Mouse (Mus musculus) intestine, postnatal 0 days (tissue): ENCODE measurements around the gene Col6a4. TPM values are rescaled to one million over a fixed set of nuclear protein-coding genes. Genes with fewer than 3 reads are reported as not detected.
A peak's percentile ranks its signal among the peaks of the same experiment; 100 is the strongest.

Experiments
- ATAC-seq: fragments of 200-750 bp; cut with Nextera tagmentation; 2 replicates; pipeline ENCODE4 v1.8.0; 2017; ENCODE audit warnings: mild to moderate bottlenecking, moderate TSS enrichment, moderate library complexity
- H3K27ac ChIP-seq: fragments of 300-500 bp; sonication (generic); 2 replicates; pipeline ENCODE4 v1.5.1; 2014; ENCODE audit warnings: mild to moderate bottlenecking, low read depth, low read length, moderate library complexity
- H3K27me3 ChIP-seq: fragments of 300-500 bp; sonication (generic); replicated peaks from 2 replicates; pipeline ENCODE4 v1.6.1; 2014; ENCODE audit warnings: low read length, mixed read lengths; ENCODE audit not compliant: control insufficient read depth, insufficient read depth
- H3K36me3 ChIP-seq: fragments of 300-500 bp; sonication (generic); 2 replicates; pipeline ENCODE4 v1.6.1; 2014; ENCODE audit warnings: mild to moderate bottlenecking, moderate library complexity; ENCODE audit not compliant: control insufficient read depth, insufficient read depth
- H3K4me1 ChIP-seq: fragments of 300-500 bp; sonication (generic); replicated peaks from 2 replicates; pipeline ENCODE4 v1.6.1; 2014; ENCODE audit warnings: antibody characterized with exemption, low read length, mixed read lengths; ENCODE audit not compliant: control insufficient read depth, insufficient read depth
- H3K4me2 ChIP-seq: fragments of 300-500 bp; sonication (generic); replicated peaks from 2 replicates; pipeline ENCODE4 v1.6.1; 2014; ENCODE audit warnings: low read depth, mild to moderate bottlenecking, moderate library complexity
- H3K4me3 ChIP-seq: fragments of 300-500 bp; sonication (generic); 2 replicates; pipeline ENCODE4 v1.5.1; 2014; ENCODE audit warnings: low read depth, low read length
- H3K9ac ChIP-seq: fragments of 300-500 bp; sonication (generic); 2 replicates; pipeline ENCODE4 v1.6.1; 2014; ENCODE audit warnings: mild to moderate bottlenecking, low read depth, low read length
- H3K9me3 ChIP-seq: fragments of 300-500 bp; sonication (generic); 2 replicates; pipeline ENCODE4 v1.6.1; 2016; ENCODE audit warnings: mixed run types; ENCODE audit not compliant: control insufficient read depth
- CTCF ChIP-seq: sonication (generic); IDR thresholded peaks from 2 replicates; pipeline ENCODE4 v1.5.1; 2016; ENCODE audit warnings: low read depth, mild to moderate bottlenecking, control low read depth, antibody characterized with exemption, moderate library complexity
- WGBS: fragments of 180-500 bp; shearing (Covaris S2); extraction: QIAGEN DNeasy Blood & Tissue Kit; methylation state at CpG from one replicate; pipeline ENCODE4 v1.1.7; 2014; 5-methylcytosine and 5-hydroxymethylcytosine counted together
- polyA plus RNA-seq: library from polyadenylated mRNA; unstranded; fragments of >200 nt; fragmentation: Nextera tagmentation; extraction: Ambion mirVana; gene quantifications from 2 replicates; pipeline ENCODE4 v1.2.1, GENCODE M21; 2015

Gene Col6a4
- polyA plus RNA-seq, 1 experiment from 2014 or later, result 39.8 TPM

DNA sequence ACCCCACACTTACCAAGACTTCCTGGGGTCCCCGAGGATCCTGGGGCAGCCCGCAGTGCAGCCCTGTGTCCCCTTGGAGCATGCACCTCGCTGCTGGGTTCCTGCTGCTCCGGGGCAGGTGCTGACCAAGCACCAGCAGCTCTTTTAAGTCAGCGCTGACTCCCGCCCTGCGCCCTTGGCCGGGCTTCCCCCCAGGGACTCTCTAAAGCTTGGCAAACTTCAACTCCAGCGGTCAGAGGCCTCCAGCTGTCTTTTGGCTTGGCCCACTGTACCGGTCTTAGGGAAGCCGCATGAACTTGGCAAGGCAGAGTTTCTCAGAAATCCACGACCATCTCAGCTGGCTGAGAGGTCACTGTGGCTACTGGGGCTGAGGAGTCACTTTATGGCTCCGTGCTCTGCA, 136.1 kb downstream of the Col6a4 start, which contains the start of gene Col6a5:
Gene Col6a5, minus strand, starts transcription at position 111 of the 400 bp plus-strand sequence.
- peak within 1 kb of the TSS; percentile 30 for H3K4me2 ChIP-seq
- H3K27ac ChIP-seq, result no peak within 1 kb of the TSS
- H3K36me3 ChIP-seq, result no peaks in the 10 kb centered on the region
- no peaks in the 10 kb centered on the region for H3K9me3 ChIP-seq
- no peak for ATAC-seq
- no peaks in the 10 kb centered on the region for H3K27me3 ChIP-seq
- H3K9ac ChIP-seq, result no peak within 1 kb of the TSS
- no peak for TF ChIP-seq CTCF
- H3K4me1 ChIP-seq, result 0 out of 2 replicates have a peak, but pooled peaks cover 3% of the 10 kb centered on the region
- no peak within 1 kb of the TSS for H3K4me3 ChIP-seq
- WGBS, result 10% methylated on average over 13 of the region's 13 CpGs

GRCm38 (mm10) chr9:105959116-105959515, 137.5 kb downstream of the Col6a4 start:
- Histone ChIP-seq H3K9ac (no peak overlapping the region), H3K9me3 (no peaks in the 10 kb centered on the region), H3K4me2 (no peak overlapping the region), H3K27me3 (no peaks in the 10 kb centered on the region), H3K4me3 (no peak overlapping the region), H3K4me1 (0 out of 2 replicates have a peak, but pooled peaks cover 3% of the 10 kb centered on the region), H3K36me3 (no peaks in the 10 kb centered on the region), H3K27ac (no peak overlapping the region)
- TF ChIP-seq CTCF, result no peak
- 71% methylated on average over 1 of the region's 1 CpGs for WGBS
- no peak for ATAC-seq

DNA sequence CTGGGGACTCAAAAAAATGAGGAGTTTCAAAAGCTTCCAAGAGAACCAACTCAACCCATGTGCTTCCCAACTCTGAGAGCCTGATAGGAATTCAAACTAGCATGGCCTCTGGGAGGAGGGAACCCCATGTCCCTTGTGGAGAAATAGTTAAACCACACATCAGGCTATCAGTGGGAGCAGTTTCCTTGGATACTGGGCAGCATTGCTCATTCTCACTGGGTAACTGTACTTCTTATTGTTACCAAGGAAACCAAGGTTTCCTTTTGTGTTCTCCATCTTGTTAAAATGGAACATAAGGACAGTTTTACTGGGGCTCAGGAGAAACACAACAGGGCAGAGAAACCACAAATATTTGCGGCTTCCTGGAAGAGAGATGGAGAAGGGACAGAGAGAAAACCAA, 146.8 kb downstream of the Col6a4 start:
- H3K36me3 ChIP-seq, result no peaks in the 10 kb centered on the region
- TF ChIP-seq CTCF, result no peak
- H3K4me1 ChIP-seq, result no peaks in the 10 kb centered on the region
- H3K9me3 ChIP-seq, result no peaks in the 10 kb centered on the region
- 95% methylated on average over 1 of the region's 1 CpGs for WGBS
- ATAC-seq, result no peak
- no peak overlapping the region for H3K4me2 ChIP-seq
- H3K27me3 ChIP-seq, result no peaks in the 10 kb centered on the region
- no peak overlapping the region for H3K27ac ChIP-seq
- no peak overlapping the region for H3K4me3 ChIP-seq
- H3K9ac ChIP-seq, result no peak overlapping the region

DNA sequence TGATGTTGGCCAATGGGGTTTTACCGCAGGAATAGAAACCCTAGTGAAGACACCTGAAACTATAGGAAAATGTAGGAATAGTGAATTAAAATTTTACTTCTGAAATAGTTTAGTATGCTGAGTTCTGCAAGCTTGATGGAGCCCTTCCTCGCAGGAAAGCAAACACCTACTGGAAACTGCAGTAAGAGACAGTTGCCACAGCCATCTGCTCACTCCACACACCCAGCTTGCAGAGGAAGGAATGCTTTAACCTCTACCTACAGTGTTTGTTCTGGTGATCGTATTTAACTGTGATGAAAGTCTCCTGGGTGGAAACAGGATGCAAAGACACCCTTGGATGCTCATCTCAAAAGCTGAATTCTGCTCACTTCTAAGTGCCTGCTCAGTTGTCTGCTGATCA, 149.0 kb downstream of the Col6a4 start:
- H3K4me3 ChIP-seq, result no peak overlapping the region
- H3K27me3 ChIP-seq, result no peaks in the 10 kb centered on the region
- no peak overlapping the region for H3K9ac ChIP-seq
- H3K36me3 ChIP-seq, result no peaks in the 10 kb centered on the region
- no peak for TF ChIP-seq CTCF
- H3K4me1 ChIP-seq, result no peaks in the 10 kb centered on the region
- no peak overlapping the region for H3K27ac ChIP-seq
- ATAC-seq, result no peak
- no peaks in the 10 kb centered on the region for H3K9me3 ChIP-seq
- H3K4me2 ChIP-seq, result no peak overlapping the region
- WGBS, result 61% methylated on average over 3 of the region's 3 CpGs

Other genes starting within 250 kb of the Col6a4 start
- gene Col6a5, start 136.1 kb downstream of the Col6a4 start, polyA plus RNA-seq, result 3.6 and 4.0 TPM in 2 replicates
- 17.4 and 20.6 TPM in 2 replicates for gene Glyctk, start 61.4 kb upstream of the Col6a4 start, polyA plus RNA-seq
- 10.6 and 11.3 TPM in 2 replicates for gene Wdr82, start 74.1 kb upstream of the Col6a4 start, polyA plus RNA-seq
- gene Ppm1m, start 103.0 kb upstream of the Col6a4 start, polyA plus RNA-seq, result 10.0 and 10.8 TPM in 2 replicates
- gene Twf2, start 106.3 kb upstream of the Col6a4 start, polyA plus RNA-seq, result 21.9 and 25.6 TPM in 2 replicates
- 0.08 and 0.09 TPM in 2 replicates for gene Tlr9, start 125.8 kb upstream of the Col6a4 start, polyA plus RNA-seq
- 81.2 and 82.9 TPM in 2 replicates for gene Alas1, start 151.9 kb upstream of the Col6a4 start, polyA plus RNA-seq
- 11.5 and 12.3 TPM in 2 replicates for gene Poc1a, start 184.3 kb upstream of the Col6a4 start, polyA plus RNA-seq